Mouse (Mus musculus): ENCODE results near the gene Slc22a20. TPM values are rescaled to one million over a fixed set of nuclear protein-coding genes. Genes with fewer than 3 reads are reported as not detected.

The Slc22a20 gene
- polyA plus RNA-seq, 1 experiment from 2014 or later = not detected

- peak; percentile 91 for DNase-seq (ENCODE audit: low spot score)
- no peak overlapping the region for H3K9ac ChIP-seq (ENCODE audit: low read depth, low read length)
- no peak overlapping the region for H3K4me3 ChIP-seq (replicated peaks; ENCODE audit: low read depth, low read length)
- no peaks in the 10 kb centered on the region for H3K36me3 ChIP-seq (ENCODE audit: insufficient read depth, low read length)
- H3K4me2 ChIP-seq (ENCODE audit: low read length) = no peak overlapping the region
- H3K4me1 ChIP-seq (replicated peaks; ENCODE audit: insufficient read depth, low read length) = peaks cover 6% of the 10 kb centered on the region; the same call in 1 of the 2 replicates
- no peaks in the 10 kb centered on the region for H3K27me3 ChIP-seq (ENCODE audit: insufficient read depth, low read length)
- peak; percentile 95 for TF ChIP-seq CTCF (IDR thresholded peaks at IDR 0.05; ENCODE audit: low read depth)
- 9% methylated on average over 4 of the region's 4 CpGs for WGBS
- peak; percentile 41; the same call in 1 of the 2 replicates for ATAC-seq (replicated peaks; ENCODE audit: low FRiP score, low read depth)
- H3K9me3 ChIP-seq (replicated peaks; ENCODE audit: low read length) = no peaks in the 10 kb centered on the region
- H3K27ac ChIP-seq = 0 out of 2 replicates have a peak overlapping the region, but pooled peaks have one; percentile 9
Measured at GRCm38 (mm10) chr19:5965280-5965679, 20.7 kb downstream of the Slc22a20 start.

- H3K36me3 ChIP-seq (ENCODE audit: insufficient read depth, low read length) = no peaks in the 10 kb centered on the region
- 0 out of 2 replicates have a peak overlapping the region, but pooled peaks have one; percentile 9 for H3K27ac ChIP-seq
- H3K4me3 ChIP-seq (replicated peaks; ENCODE audit: low read depth, low read length) = no peak overlapping the region
- H3K27me3 ChIP-seq (ENCODE audit: insufficient read depth, low read length) = no peaks in the 10 kb centered on the region
- H3K9ac ChIP-seq (ENCODE audit: low read depth, low read length) = 0 out of 2 replicates have a peak overlapping the region, but pooled peaks have one; percentile 59
- no peak overlapping the region; the same call in 1 of the 2 replicates for H3K4me2 ChIP-seq (ENCODE audit: low read length)
- H3K9me3 ChIP-seq (replicated peaks; ENCODE audit: low read length) = no peaks in the 10 kb centered on the region
- H3K4me1 ChIP-seq (replicated peaks; ENCODE audit: insufficient read depth, low read length) = peaks cover 6% of the 10 kb centered on the region; the same call in 1 of the 2 replicates
- no peak for TF ChIP-seq CTCF (IDR thresholded peaks at IDR 0.05; ENCODE audit: low read depth)
- DNase-seq (ENCODE audit: low spot score) (no peak), ATAC-seq (replicated peaks; ENCODE audit: low FRiP score, low read depth) (no peak)
- 87% methylated on average over 2 of the region's 2 CpGs for WGBS
Measured at GRCm38 (mm10) chr19:5964804-5965203, 21.1 kb downstream of the Slc22a20 start.

GRCm38 (mm10) chr19:5963883-5964562 is 21.9 kb downstream of the Slc22a20 start, which contains the start of gene Pola2:
Pola2 (minus strand) TSS chr19:5964202.
- Histone ChIP-seq H3K4me3 (replicated peaks; ENCODE audit: low read depth, low read length) (peak within 1 kb of the TSS; percentile 54), H3K4me2 (ENCODE audit: low read length) (peak within 1 kb of the TSS; percentile 89), H3K9me3 (replicated peaks; ENCODE audit: low read length) (no peaks in the 10 kb centered on the region), H3K27me3 (ENCODE audit: insufficient read depth, low read length) (no peaks in the 10 kb centered on the region), H3K36me3 (ENCODE audit: insufficient read depth, low read length) (peaks cover 6% of the 10 kb centered on the region; the same call in 1 of the 2 replicates), H3K4me1 (replicated peaks; ENCODE audit: insufficient read depth, low read length) (peaks cover 6% of the 10 kb centered on the region; the same call in 1 of the 2 replicates), H3K9ac (ENCODE audit: low read depth, low read length) (peak within 1 kb of the TSS; percentile 59), H3K27ac (peak within 1 kb of the TSS; percentile 9; the same call in 1 of the 2 replicates)
- DNase-seq (ENCODE audit: low spot score) (peak; percentile 91), ATAC-seq (replicated peaks; ENCODE audit: low FRiP score, low read depth) (peak; percentile 71)
- under 1% methylated on average over 50 of the region's 50 CpGs for WGBS
- peak; percentile 35; the same call in 1 of the 2 replicates for TF ChIP-seq CTCF (IDR thresholded peaks at IDR 0.05; ENCODE audit: low read depth)

- Histone ChIP-seq H3K36me3 (ENCODE audit: insufficient read depth, low read length) (peaks cover 6% of the 10 kb centered on the region; the same call in 1 of the 2 replicates), H3K27me3 (ENCODE audit: insufficient read depth, low read length) (no peaks in the 10 kb centered on the region), H3K4me3 (replicated peaks; ENCODE audit: low read depth, low read length) (no peak overlapping the region), H3K9me3 (replicated peaks; ENCODE audit: low read length) (no peaks in the 10 kb centered on the region), H3K9ac (ENCODE audit: low read depth, low read length) (no peak overlapping the region), H3K4me1 (replicated peaks; ENCODE audit: insufficient read depth, low read length) (peaks cover 6% of the 10 kb centered on the region; the same call in 1 of the 2 replicates), H3K27ac (no peak overlapping the region), H3K4me2 (ENCODE audit: low read length) (peak overlapping the region; percentile 89)
- ATAC-seq (replicated peaks; ENCODE audit: low FRiP score, low read depth) = no peak
- 10% methylated on average over 1 of the region's 1 CpGs for WGBS
- peak; percentile 27 for DNase-seq (ENCODE audit: low spot score)
- peak; percentile 45 for TF ChIP-seq CTCF (IDR thresholded peaks at IDR 0.05; ENCODE audit: low read depth)
Measured at GRCm38 (mm10) chr19:5962651-5963050, 23.3 kb downstream of the Slc22a20 start.

GRCm38 (mm10) chr19:5957371-5957770 is 28.6 kb downstream of the Slc22a20 start:
- no peaks in the 10 kb centered on the region for H3K9me3 ChIP-seq (replicated peaks; ENCODE audit: low read length)
- H3K27ac ChIP-seq = no peak overlapping the region
- DNase-seq (ENCODE audit: low spot score) = no peak
- no peak overlapping the region for H3K4me2 ChIP-seq (ENCODE audit: low read length)
- H3K4me3 ChIP-seq (replicated peaks; ENCODE audit: low read depth, low read length) = no peak overlapping the region
- 88% methylated on average over 5 of the region's 5 CpGs for WGBS
- no peak for TF ChIP-seq CTCF (IDR thresholded peaks at IDR 0.05; ENCODE audit: low read depth)
- H3K27me3 ChIP-seq (ENCODE audit: insufficient read depth, low read length) = no peaks in the 10 kb centered on the region
- peaks cover 30% of the 10 kb centered on the region for H3K4me1 ChIP-seq (replicated peaks; ENCODE audit: insufficient read depth, low read length)
- peaks cover 6% of the 10 kb centered on the region; the same call in 1 of the 2 replicates for H3K36me3 ChIP-seq (ENCODE audit: insufficient read depth, low read length)
- no peak for ATAC-seq (replicated peaks; ENCODE audit: low FRiP score, low read depth)
- no peak overlapping the region for H3K9ac ChIP-seq (ENCODE audit: low read depth, low read length)

GRCm38 (mm10) chr19:5956685-5957084 is 29.3 kb downstream of the Slc22a20 start:
- WGBS = 13% methylated on average over 3 of the region's 3 CpGs
- H3K36me3 ChIP-seq (ENCODE audit: insufficient read depth, low read length) = peaks cover 7% of the 10 kb centered on the region; the same call in 1 of the 2 replicates
- H3K27ac ChIP-seq = no peak overlapping the region

More at GRCm38 (mm10) chr19:5956685-5957084, 29.3 kb downstream of the Slc22a20 start:
- no peaks in the 10 kb centered on the region for H3K27me3 ChIP-seq (ENCODE audit: insufficient read depth, low read length)
- H3K9ac ChIP-seq (ENCODE audit: low read depth, low read length) = no peak overlapping the region
- DNase-seq (ENCODE audit: low spot score) (peak; percentile 91), ATAC-seq (replicated peaks; ENCODE audit: low FRiP score, low read depth) (no peak; the same call in 1 of the 2 replicates)
- no peak overlapping the region for H3K4me3 ChIP-seq (replicated peaks; ENCODE audit: low read depth, low read length)
- peak; percentile 97 for TF ChIP-seq CTCF (IDR thresholded peaks at IDR 0.05; ENCODE audit: low read depth)
- no peaks in the 10 kb centered on the region for H3K9me3 ChIP-seq (replicated peaks; ENCODE audit: low read length)
- no peak overlapping the region for H3K4me2 ChIP-seq (ENCODE audit: low read length)
- peaks cover 35% of the 10 kb centered on the region for H3K4me1 ChIP-seq (replicated peaks; ENCODE audit: insufficient read depth, low read length)
